Mouse (Mus musculus): ENCODE results near the gene Mgst3.

DNA sequence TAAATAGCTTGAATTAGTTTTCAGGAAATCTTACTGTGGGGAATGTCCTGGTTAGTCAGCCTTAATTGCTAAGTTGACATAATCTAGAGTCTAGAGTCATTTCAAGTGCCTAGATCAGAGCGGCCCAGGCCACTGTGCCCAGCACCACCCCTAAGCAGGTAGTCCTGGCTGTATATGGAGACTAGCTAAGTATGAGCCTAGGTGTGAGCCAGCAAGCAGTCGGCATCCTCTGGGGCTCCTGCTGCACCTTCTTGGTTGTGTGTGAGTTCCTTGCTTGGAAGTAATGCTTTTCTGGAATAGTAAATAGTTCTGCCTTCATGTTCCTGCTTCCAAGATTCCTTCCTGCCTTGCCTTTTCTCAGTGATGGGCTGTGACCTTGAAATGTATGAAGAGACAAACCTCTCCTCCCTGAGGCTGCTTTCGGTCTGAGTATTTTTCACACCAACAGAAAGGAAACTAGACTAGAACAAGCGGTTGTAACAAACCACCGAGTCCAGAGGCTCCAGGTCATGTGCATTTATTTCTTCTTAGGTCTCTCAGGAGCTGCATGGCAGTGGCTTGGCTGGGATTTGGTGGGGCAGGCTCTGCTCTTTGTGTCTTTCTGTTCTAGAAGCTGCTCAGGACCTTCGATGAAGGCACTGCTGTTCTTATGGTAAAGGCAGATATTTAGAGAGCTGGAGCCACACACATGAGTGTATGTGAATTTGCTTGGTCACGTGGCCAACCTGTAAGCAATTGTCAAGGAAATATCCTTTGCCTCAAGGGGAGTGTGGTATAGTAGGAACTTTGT is 42.7 kb upstream of the Mgst3 start:
- TF ChIP-seq CTCF (IDR thresholded peaks at IDR 0.05; ENCODE audit: extremely low read depth, insufficient read length, insufficient replicate concordance, low read depth, low read length) (no peak), POLR2A (IDR thresholded peaks at IDR 0.05; ENCODE audit: low read depth, low read length) (no peak)
